Mouse (Mus musculus): Measurements from ENCODE around the gene Hsd11b2. TPM values are rescaled to one million over a fixed set of nuclear protein-coding genes. Genes with fewer than 3 reads are reported as not detected.
A peak's percentile ranks its signal among the peaks of the same experiment; 100 is the strongest.

The Hsd11b2 gene
- total RNA-seq (2017): not detected in 3 replicates

DNA sequence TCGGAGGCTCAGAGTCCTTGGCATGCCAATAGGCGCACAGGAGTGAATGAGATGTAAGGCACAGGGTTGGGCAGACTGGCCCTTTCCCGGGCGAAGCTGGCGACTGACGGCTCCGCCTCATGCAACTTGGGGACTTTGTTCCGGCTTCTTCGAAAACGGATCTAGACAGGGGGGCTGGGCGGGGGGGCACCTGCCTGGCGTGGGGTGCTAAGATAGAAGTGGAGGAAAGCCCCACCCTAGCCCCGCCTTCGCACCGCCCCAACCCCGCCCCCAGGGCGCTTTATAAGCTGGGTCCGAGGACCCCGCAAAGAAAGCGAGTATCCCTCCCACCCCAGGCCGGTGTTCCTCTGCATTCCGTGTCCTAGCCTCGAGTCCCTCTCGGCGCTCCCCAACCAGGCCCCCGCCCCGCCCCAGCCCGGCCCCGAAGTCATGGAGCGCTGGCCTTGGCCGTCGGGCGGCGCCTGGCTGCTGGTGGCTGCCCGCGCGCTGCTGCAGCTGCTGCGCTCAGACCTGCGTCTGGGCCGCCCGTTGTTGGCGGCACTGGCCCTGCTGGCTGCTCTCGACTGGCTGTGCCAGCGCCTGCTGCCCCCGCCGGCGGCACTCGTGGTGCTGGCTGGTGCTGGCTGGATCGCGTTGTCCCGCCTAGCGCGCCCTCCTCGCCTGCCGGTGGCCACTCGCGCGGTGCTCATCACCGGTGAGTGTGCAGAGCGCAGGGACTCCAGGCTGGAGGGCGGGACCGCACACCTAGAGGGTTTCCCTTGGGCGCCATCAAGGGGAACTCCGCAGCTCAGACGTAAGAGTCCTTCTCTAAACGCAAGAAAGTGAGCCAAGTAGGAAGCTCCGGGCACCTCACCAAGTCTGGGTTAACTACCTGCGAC is at the start of gene Hsd11b2:
Hsd11b2 (plus strand) TSS at position 320 of the 878 bp plus-strand sequence.
- peak; percentile 31; the same call in 1 of the 2 replicates for ATAC-seq (replicated peaks; ENCODE audit: insufficient number of reproducible peaks, low FRiP score, low TSS enrichment, poor library complexity, severe bottlenecking)

DNA sequence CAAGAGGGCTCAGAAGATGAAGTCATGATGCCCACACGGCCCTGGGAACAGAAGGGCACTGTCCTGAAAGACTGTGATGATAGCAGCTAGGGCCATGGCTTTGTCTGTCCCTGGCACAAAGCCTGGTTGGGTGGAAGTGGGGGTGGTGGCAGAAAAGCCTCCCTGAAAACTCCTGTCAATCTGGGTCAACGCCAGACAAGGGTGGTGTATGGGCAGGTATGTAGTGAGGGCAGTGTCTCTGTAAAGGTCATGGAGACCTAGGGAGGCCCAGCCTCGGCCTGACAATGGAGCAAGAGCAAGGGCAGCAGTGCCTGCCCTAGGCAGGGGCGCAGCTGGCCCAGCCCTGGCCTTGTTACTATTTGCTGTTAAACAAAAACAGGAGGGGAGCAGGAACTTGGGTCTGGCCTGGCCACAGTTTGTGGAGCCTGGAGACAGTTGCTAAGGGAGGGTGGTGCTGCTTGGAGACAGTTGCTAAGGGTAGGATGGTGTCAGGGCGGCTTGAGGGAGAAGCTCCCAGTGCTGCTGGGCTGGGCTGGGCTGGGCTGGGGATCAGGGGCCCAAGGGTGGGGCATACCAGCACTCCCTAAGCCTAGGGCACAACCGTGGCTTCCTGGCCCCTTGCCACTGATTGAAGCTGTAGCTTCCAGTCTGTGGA is 49.4 kb upstream of the Hsd11b2 start:
- ATAC-seq (replicated peaks; ENCODE audit: insufficient number of reproducible peaks, low FRiP score, low TSS enrichment, poor library complexity, severe bottlenecking): peak; percentile 61

DNA sequence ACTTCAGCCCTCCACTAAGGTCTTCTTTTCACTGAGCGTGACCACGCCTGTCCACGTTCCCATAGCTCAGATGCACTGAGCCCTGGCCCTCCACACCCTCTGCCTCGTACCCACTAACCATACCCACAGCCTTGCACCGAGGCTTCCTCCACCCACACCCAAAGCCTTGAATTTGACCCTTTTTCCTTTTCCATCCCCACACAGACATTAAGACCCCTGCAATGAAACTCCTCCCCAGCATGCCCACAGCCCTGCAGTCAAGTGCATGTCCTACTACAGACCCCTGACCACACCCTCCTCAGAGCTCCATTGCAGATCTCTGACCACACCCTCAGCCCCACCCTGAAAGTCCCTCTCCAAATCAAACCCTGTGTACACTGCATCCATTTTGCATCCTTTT is 48.7 kb upstream of the Hsd11b2 start:
- no peak for ATAC-seq (replicated peaks; ENCODE audit: insufficient number of reproducible peaks, low FRiP score, low TSS enrichment, poor library complexity, severe bottlenecking)

DNA sequence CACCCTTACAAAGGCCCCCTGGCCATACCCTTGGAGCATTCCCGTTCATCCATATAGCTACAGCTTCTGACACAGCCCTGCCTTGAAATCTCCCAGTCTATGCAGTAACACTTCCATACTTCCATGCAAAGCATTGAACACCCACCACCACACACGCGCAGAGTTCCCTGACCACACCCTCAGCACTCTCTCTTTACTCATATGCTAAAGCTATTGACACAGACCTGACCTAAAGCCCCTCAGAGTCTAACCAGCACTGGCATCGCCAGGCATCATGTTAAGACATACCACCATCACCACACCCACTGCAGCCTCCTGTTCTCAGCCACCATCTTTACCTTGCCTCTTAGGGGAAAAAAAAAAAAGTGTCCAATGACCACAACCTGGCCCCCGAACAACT is 48.3 kb upstream of the Hsd11b2 start:
- no peak for ATAC-seq (replicated peaks; ENCODE audit: insufficient number of reproducible peaks, low FRiP score, low TSS enrichment, poor library complexity, severe bottlenecking)

DNA sequence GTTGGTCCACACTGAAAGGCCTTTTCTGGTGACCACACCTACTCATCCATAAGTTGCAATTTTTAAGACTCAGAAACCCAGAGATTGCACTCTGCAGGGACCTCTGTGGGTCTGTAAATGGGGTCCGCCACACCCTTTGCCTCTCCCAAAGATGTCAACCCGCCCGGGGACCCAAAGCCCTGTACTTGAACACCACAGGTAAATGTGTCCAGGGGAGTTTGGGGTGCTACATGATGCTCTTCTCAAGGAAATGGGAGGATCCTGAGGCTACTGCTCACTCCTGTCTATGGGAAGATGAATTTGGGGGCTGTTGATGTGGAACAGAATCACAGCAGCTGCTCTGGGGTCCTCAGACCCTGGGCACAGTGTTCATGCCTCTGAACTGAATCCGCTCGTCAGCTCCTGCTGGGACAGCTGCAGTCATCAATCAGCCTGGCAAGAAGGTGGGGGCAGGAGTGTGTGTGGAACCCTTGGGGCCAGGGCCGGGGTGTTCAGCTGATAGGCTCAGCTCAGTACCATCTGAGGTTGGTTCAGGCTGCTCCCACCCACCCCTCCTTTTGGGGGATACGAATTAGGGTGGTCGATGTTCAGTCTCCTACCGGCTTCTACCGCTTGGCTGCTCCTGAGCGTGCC is 47.8 kb upstream of the Hsd11b2 start:
- no peak for ATAC-seq (replicated peaks; ENCODE audit: insufficient number of reproducible peaks, low FRiP score, low TSS enrichment, poor library complexity, severe bottlenecking)

DNA sequence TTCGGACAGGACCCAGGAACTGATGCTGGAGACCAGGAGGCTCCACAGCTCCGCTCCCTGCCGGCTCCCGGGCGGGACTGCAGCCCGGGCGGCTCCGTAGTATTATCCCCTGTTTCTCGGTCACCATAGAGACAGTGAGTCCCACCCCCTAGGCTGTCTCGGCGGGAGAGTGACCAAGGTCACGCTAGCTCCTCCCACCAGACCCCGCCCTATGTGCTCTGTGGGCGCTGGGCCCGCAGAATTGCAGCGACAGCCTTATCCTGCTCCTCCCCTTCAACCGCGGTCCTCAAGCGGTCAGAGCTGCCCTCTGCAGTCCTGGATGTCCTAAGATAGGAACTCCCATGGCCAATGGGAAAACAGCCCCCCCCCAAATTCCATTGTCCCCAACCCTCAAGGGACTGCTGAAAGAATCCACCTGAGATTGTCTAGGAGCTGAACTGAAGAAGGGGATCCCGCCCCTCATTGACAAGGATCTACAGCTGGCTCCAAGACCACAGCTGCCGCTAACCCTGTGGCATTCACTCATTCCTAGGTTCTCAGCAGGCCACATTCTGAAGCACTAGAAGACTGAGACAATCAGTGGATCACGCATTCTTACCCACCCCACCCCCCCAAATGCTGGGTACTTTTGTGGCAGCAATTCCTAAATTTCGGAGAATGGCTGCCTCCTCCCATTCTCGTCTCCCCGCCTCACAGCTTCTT is 47.1 kb upstream of the Hsd11b2 start, which contains the start of gene Tppp3:
Tppp3 (minus strand) TSS at position 213 of the 702 bp plus-strand sequence.
- ATAC-seq (replicated peaks; ENCODE audit: insufficient number of reproducible peaks, low FRiP score, low TSS enrichment, poor library complexity, severe bottlenecking): peak; percentile 85

DNA sequence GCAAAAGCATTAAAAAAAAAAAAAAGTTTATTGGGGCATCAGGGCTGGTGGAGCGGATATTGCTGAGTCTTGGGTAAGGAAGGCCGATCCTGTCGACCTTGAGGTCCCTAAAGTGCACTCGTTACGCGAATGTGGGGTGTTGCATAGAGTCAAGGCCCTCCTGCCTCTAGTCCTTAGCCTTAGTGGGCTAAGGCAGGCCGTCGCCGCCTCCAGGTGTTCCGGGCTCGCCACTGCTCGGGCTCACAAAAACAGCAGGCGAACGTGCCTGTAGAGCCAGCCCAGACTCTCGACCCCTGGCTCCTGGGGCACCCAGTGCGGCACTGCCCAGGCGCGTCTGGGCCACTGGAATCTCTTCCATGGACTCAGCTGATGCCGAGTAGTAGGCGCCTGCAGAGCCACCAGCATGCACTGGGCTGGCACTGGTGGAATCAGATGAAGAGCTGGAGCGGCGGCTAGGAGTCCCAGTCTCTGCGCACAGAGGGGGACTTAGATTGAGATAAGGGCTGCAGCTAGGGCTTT is 46.1 kb upstream of the Hsd11b2 start:
- no peak for ATAC-seq (replicated peaks; ENCODE audit: insufficient number of reproducible peaks, low FRiP score, low TSS enrichment, poor library complexity, severe bottlenecking)

DNA sequence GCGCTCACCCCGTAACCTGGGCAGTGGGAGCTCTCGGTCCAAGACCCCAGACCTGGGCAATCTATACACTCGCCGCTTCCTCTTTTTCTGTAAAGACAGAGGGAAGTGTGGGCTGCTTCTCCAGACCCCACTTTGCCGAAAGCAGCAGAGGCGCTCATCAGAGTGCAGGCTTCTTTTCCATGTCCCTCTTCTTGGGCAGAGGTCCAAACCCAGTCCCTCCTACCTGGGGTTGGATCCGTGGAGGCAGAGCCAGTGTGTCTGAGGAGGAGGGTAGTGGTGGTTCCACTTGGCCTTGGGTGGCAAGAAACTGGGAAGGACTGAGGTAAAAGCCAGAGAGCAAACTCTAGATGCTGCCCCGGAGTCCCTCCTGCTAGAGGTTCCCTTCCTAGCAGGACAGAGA is 45.6 kb upstream of the Hsd11b2 start:
- no peak for ATAC-seq (replicated peaks; ENCODE audit: insufficient number of reproducible peaks, low FRiP score, low TSS enrichment, poor library complexity, severe bottlenecking)

DNA sequence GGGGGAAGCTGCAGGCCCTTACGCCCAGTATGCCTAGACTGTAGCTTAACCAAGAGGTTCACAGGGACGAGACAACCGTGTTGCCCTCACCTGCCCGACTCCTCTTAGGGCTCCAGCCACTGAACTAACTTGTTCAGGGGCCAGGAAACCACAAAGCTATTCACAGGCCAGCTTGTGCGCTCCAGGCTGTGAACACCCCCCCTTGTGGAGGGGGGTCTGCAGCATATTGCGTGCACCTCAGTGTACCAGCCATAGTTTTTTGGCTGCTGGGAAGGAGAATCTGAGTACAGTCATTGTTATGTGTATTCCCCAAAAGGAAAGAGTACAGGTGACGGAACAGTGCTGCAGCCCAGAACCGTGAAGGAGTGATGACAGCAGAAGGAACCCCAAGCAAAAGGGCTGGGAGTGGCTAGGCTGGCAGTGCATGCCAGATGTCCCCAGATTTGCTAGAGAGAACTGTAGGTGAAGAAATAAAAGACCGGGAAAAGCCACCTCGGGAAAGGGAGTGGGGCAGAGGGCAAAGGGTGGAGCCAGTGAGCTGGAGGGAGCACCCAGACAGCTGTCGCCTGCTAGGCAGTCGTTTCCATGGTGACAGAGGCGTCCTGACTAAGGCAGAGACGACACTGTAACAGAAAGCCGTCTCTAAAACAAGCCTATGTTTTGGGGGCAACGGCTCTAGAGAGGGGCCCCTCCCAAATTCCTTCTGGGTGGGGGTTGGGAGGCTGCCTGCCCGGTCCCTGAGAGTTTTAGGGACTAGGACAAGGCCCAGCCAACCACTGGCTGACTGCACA is 44.5 kb upstream of the Hsd11b2 start:
- no peak for ATAC-seq (replicated peaks; ENCODE audit: insufficient number of reproducible peaks, low FRiP score, low TSS enrichment, poor library complexity, severe bottlenecking)

DNA sequence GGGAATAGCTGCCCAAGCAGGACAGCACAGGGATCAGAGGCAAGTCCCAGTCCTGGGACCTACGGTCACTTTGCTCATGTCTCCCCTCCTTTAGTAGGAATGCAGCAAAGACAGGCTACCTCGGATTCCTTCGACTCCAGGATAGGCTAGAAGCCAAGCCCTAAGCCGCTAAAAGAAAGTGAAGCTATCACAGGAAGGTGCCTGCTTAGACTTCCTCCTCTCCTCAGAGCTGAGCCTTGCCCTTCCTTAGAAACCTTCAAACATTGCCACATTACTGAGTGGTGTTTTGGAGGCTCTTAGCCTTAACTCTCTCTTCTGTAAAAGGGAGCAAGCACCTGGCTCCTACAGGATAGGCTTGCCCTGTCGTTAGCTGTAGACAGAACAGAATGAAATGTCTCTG is 43.9 kb upstream of the Hsd11b2 start:
- ATAC-seq (replicated peaks; ENCODE audit: insufficient number of reproducible peaks, low FRiP score, low TSS enrichment, poor library complexity, severe bottlenecking): no peak

DNA sequence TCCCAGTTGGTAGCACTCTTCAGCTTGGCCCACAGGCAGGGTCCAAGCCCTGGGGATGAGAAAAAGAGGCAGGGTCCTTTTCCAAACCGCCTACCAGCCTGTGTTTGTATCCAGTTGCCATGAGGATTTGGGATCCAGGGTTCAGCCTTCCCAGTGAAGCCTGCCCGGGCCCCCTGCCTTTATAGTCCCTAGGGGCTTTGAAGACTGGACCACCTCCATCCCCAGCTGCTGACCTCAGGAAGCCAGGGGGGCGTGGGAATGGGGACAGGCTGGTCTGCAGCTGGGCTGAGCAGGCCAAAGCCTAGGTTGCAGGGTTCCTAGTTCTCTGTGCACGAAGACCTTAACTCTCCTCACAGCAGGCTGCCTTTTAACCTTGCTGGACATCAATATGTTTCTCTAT is 43.3 kb upstream of the Hsd11b2 start:
- no peak for ATAC-seq (replicated peaks; ENCODE audit: insufficient number of reproducible peaks, low FRiP score, low TSS enrichment, poor library complexity, severe bottlenecking)

DNA sequence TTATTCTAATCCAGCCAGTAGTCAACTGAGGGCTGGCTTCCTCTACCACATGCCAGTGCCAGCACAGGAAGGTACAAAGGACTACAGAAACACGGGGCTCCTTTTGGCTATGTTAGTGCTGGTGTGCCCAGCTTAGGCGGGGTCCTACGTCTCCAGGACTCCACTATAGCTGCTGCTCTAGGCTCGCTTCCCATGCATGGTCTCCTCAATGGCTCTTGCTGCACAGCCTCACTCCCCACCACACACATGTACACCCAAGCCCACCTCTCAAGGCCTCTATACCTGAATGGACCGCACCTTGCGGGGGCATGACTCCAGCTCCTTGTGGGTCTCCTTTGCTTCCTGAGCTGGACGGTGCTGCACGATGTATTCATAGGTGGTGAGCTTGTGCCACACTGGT is 42.8 kb upstream of the Hsd11b2 start:
- no peak for ATAC-seq (replicated peaks; ENCODE audit: insufficient number of reproducible peaks, low FRiP score, low TSS enrichment, poor library complexity, severe bottlenecking)

DNA sequence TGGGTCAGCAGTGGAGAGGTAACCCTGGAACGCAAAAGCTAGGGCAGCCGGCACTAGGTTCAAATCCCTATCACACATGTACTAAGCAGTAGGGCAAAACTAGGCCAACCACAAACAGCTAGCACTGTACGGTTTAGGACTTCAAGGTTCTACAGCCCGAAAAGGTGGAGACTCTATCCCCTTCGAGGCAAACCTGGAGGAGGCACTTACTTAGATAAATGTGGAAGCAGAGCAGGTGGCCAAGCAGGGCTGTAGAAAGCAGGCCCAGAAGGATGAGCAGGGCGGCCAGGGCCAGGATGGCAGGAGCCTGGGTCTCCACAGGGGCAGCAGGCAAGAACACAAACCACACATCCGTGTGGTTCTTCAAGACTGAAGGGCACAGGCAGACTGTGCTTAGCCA is 42.4 kb upstream of the Hsd11b2 start:
- no peak for ATAC-seq (replicated peaks; ENCODE audit: insufficient number of reproducible peaks, low FRiP score, low TSS enrichment, poor library complexity, severe bottlenecking)

DNA sequence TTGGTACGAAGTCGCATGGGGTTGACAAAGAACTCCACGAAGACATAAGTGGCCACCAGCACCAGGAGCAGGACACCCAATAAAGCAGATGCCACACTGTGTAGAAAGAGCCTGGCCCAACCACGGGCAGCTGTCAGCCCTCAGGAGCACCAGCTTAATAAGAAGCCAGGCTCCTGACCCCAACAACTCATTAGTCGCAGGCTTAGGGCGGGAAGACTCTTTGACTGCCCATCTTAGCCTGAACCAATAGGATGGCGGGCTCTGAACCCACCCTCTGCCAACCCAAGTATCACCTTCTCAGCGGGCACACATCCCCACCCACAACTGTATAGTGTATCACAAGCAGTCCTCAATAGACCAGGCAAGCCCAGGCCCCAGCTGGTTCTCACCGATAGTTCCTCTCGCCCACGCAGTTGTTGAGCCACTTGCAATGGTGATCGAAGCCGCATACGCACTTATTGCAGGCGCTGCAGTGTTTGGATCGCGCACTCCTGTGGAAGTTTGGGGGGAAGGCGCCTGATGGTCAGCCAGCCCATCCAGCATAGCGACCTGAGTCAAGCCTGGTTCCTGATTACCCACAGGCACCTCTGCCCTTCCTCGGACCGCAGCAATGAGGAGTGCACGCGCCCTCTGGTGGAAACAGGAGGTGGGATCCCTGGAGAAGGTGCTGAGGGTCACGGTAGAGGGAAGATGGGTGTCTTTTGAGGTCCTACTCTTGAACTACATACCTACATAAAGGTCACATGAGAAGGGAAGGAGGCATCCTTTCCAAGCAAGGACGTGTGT is 41.7 kb upstream of the Hsd11b2 start:
- peak; percentile 57; the same call in 1 of the 2 replicates for ATAC-seq (replicated peaks; ENCODE audit: insufficient number of reproducible peaks, low FRiP score, low TSS enrichment, poor library complexity, severe bottlenecking)

DNA sequence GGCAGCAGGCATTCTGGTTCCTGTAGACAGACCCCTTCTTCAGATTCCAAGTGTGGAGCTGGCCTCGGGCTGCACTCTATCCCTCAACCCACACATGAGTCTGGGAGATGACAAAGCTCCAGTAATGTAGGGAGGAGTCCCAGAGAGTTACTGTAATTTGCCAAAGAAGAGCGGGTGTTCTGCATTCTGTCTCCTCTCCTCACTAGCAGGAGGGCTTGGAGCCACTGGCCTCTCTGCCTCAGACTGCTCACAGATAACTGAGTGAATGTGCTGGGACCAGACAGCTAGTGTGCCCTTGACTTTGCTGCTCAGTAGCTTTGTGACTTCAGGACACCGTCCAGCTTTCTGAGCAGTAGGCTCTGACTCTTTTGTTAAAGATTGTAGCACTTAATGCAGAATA is 40.8 kb upstream of the Hsd11b2 start:
- no peak for ATAC-seq (replicated peaks; ENCODE audit: insufficient number of reproducible peaks, low FRiP score, low TSS enrichment, poor library complexity, severe bottlenecking)

DNA sequence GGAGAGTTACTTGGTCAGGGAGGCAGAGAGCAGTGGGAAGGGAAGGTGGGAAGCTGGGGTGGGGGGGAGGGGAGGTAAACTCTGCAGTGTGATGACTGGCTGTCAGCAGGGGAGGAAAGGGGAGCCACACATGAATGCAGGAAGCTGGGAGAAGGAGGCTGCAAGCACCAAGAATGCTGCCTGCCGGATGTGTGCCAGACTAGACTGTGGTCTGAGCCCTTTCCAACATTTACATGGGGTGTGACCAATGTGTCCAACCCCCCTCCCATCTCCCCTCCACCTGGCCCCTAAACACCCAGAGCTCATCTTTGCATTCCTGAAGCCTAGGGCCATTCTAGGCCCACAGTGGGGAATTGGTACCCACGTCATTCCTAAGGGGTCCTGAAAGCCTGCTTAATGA is 37.5 kb upstream of the Hsd11b2 start:
- ATAC-seq (replicated peaks; ENCODE audit: insufficient number of reproducible peaks, low FRiP score, low TSS enrichment, poor library complexity, severe bottlenecking): no peak

DNA sequence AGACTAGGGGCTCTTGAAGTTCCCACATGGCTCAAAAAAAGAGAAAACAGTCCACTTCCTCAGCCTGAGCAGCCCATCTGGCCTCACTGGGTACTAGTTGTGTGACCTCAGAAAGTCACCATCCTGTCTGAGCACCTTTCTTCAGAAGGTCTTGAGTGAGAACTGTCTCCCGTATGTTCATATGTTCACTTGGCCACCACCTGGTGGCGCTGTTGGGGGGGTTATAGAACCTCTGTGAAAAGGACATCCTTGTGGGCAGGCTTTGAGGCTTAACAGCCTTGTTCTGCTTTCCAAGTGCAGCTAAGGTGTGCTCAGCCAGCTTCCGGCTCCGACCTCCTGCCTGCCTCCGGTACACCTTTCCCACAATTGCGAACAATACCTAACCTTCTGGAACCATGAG is 37.1 kb upstream of the Hsd11b2 start:
- ATAC-seq (replicated peaks; ENCODE audit: insufficient number of reproducible peaks, low FRiP score, low TSS enrichment, poor library complexity, severe bottlenecking): no peak

All from monocyte, adult 5-6 weeks (primary cell).